Mouse (Mus musculus) cerebellum, adult 2 months (tissue): ENCODE results near the gene Zbtb18.

Experiments
- CTCF ChIP-seq: fragments of 200-500 bp; IDR thresholded peaks from 2 replicates; pipeline ENCODE4 v1.5.1; 2011; ENCODE audit warnings: low read depth, mild to moderate bottlenecking, control low read depth, low read length, moderate library complexity, borderline replicate concordance; ENCODE audit not compliant: insufficient read depth
- POLR2A ChIP-seq: fragments of 200-500 bp; IDR thresholded peaks from 2 replicates; pipeline ENCODE4 v1.6.1; 2011; ENCODE audit warnings: low read length, control low read depth, borderline replicate concordance; ENCODE audit not compliant: insufficient read depth

DNA sequence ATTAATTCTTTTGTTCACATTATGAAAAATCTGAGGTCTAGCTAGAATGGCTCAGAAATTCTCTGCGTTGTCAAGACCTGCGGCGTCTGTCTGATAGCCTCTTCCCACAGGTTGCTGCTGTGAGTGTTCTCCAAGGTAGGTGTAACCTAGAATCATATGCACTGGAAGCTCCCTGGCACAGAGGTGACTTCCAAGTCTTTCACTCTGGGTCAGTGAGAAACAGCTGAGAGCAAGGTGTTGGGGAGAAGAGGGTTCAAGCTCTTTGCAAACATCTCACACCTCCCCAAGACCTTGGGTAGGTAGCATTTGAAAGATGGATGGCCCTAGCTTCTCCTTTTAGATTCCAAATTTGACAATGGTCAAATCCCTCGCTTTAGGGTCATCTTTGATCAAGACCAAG lies 14.1 kb downstream of the Zbtb18 start:
- TF ChIP-seq CTCF (no peak), POLR2A (no peak)
